Mouse (Mus musculus) 3134 (cell line): ENCODE measurements around the gene Bmp5.
"Not testable (repeated sequence)": the region's sequence is repeated elsewhere in the genome, so short reads cannot be mapped to it uniquely, and the experiment has no call there.

Experiments used
- DNase-seq: peaks from one replicate; pipeline ENCODE4 v3.0.0-alpha.2; 2011; ENCODE audit warnings: low spot score; ENCODE audit not compliant: insufficient read length; ENCODE audit errors: extremely low read depth

Gene Bmp5

GRCm38 (mm10) chr9:75775129-75775845, at the start of gene Bmp5:
Gene Bmp5 (plus strand): TSS chr9:75775364.
- DNase-seq, result peak; percentile 49

- DNase-seq, result no peak
These were observed 15.1 kb upstream of the Bmp5 start for GRCm38 (mm10) chr9:75760075-75760474.

DNA sequence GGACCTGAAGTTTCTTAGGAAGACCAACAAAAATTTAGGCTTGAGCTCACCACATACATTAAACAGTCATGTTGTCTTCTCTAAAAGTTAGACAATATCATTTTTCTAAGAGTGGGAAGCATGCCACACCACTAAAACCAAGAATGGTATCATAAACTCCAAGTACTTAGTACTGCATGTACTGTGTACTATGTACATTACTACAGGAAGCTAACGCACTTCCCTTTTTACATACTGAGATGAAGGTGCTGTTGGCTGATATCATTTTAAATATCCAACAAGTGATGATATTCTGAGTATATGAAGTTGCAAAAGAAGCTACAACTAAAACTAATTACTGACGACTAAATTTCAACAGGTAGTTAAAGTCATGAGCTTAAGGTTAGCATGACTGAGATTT, 13.6 kb upstream of the Bmp5 start:
- no peak for DNase-seq

DNA sequence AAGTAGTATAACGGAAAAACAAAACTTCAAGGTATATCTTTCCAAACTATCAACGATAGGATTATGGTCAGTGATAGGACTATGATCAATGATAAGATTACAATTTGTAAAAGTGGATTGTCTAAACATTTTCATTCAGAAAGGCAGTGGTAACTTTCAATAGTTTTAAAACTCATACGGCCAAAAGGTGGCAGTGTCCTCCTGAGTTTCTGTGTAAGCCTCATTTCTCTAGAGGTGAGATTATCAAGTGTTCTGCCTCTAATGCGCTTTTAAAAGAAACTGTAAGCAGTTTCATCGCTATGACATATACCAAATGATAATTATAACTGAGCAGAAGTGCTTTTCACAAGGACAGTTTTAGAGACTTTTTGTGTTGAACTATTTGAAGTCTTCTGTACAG, 12.7 kb upstream of the Bmp5 start:
- no peak for DNase-seq

DNA sequence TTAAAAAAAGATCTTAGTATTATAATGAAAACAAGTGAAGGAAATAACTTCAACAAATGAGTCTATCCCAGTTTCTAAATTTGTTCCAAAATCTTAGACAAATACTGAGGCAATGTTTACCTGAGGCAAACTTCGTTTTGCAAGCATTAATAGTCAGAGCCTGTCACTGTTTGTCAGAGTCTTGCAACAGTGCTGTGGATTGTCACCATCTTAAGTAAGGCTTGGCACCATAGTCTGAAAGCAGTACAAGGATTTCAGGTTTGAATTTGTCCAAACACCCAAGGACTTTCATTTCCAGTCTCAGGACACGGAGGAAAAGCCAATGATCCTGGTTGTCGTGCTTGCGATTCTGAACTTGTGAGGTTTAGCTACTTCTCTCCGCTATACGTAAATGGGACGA, 10.4 kb upstream of the Bmp5 start:
- DNase-seq, result no peak

GRCm38 (mm10) chr9:75766521-75766920, 8.6 kb upstream of the Bmp5 start:
- DNase-seq, result no peak

DNA sequence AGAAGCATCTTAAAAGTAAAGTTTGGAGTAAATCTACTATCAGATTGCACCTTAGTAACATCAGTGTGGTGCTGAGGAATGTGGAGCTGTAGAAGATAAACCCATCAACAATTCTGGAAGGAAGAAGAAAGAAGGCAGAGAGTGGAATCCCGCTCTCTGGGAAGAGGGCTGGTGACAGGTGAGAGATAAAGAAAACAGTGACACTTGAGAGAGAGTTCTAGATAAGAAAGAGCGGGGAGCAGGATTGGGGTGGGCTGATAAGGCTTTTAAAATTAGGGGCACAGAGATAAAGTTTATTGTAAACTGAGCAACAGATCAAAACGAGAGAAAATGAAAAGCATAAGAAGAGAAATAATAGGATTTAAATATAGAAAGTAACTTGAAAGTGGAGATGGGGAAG, 6.1 kb upstream of the Bmp5 start:
- no peak for DNase-seq

DNA sequence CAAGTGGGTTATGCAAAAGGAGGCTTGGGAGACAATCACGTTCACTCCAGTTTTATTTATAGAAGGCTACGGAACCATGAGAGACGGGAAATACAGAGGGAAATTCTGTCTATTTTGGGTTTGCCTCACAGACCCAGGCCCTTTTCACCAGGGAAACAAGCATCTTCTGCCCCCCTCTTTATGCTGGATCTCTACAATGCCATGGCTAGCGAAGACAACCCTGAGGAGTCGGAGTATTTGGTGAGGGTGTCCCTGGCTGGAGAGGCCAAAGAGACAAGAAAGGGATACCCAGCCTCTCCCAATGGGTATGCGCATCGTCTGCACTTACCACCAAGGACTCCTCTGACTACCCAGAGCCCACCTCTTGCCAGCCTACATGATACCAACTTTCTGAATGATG, 989 bp downstream of the Bmp5 start:
- no peak for DNase-seq

GRCm38 (mm10) chr9:75778762-75779346, 3.7 kb downstream of the Bmp5 start:
- DNase-seq, result peak; percentile 55

GRCm38 (mm10) chr9:75780558-75781276, 5.6 kb downstream of the Bmp5 start:
- DNase-seq, result no peak

- peak; percentile 30 for DNase-seq
These were observed 6.4 kb downstream of the Bmp5 start for GRCm38 (mm10) chr9:75781600-75781999.

DNA sequence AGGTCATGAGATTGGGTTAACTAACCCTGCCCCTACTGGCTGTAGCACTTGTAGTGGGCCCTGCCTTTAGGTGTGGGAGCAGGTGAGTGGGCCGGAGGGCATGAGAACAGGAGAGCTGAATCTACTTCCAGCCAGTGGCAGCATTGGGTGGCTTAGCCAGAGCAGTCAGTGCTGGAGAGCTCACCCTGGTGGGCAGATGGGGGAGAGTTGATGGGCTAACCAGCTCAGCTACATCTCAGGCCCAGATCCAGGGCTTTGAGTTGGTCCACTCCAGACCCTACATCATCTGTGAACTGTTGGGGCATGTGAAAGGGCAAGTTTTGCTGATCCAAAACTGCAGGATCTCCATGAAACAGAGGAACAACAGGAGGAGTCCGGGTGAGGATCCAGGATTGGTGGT, 8.4 kb downstream of the Bmp5 start:
- no peak for DNase-seq

DNA sequence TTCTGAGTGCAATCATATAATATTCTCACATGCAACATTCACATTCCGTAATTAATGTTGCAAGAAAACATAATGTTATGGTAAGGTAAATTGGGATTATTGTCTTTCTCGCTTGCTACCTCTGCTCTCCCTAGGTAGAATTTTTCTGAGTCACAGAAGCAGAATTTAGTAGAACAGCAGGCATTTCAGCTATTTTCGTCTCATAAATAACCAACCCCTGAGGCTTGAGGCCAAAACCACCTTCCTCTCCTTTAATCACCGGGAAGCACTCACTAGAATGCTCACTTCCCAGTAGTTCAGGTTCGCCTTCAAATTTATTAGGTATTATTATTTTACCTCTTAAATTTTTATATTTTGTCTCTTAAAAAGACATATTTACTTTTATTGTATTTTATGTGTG, 10.8 kb downstream of the Bmp5 start:
- no peak for DNase-seq

DNA sequence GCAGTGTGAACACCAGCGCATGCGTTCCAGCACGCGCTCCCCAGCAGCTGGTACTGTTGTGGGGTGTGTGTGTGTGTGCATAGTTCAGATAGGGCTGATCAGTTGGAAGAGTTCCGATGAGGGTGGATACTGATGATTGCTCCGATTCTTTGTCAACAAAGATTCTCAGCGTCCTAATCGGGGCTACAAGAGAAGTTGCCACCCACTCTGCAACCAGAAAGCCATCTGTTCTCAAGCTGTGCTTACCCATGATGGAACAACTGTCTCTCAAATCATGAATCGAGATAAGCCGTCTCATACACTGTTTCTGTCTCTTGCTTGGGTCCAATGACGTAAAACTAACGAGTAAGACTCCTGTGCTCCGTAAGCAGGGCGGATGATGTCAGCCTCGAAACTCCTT, 12.0 kb downstream of the Bmp5 start:
- no peak for DNase-seq

GRCm38 (mm10) chr9:75789879-75790428, 14.8 kb downstream of the Bmp5 start:
- DNase-seq, result no peak

DNA sequence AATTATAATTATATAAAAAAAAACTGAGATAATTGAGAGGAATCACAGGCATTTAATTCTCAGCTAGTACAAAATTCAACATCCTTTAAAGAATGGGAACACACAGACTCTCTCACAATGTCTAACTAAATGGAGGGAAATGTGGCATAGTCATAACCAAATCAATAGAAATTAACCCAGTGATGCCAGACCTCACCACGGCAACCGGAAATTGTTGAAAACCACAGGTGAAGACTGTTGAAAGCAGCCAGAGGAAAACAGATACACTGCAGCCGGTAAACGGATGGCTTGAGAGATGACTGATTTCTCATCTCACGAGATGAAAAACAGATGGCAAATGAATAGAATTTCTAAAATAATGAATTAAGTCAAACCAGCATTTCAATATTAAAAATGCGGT, 29.8 kb downstream of the Bmp5 start:
- DNase-seq, result no peak

- DNase-seq, result not testable (repeated sequence)
These were observed 33.0 kb downstream of the Bmp5 start for GRCm38 (mm10) chr9:75808179-75808578.

DNA sequence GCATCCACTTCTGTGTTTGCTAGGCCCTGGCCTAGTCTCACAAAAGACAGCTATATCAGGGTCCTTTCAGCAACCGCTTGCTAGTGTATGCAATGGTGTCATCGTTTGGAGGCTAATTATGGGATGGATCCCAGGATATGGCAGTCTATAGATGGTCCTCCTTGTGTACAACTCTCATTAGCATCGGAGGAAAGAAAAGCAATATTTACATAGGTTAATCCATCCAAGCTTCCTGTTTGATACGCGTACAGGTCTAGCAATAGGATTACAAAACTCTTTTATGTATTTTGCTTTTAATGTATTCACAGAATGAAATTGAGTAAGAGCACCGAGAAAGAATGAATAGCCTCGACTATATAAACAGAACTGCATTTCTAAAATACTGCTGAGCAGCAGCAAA, 33.5 kb downstream of the Bmp5 start:
- DNase-seq, result no peak

- DNase-seq, result no peak
These were observed 40.0 kb downstream of the Bmp5 start for GRCm38 (mm10) chr9:75815161-75815560.

DNA sequence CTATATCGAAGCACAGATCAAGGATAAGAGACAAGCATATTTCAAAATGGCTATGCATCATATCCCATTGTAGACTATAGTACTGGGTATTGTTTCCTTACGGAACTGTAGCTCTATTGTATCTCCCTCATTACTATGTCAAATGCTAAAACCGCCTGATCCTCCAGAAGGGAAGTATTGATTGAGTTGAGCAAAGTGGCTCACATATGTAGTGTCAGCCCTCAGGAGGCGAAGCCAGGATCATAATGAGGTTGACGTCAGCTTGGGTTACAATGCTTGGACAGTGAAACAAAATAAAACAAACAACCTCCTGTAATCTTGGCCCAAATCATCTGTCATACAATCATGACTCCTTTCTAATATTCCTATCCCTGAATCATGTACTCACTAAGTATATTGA, 43.2 kb downstream of the Bmp5 start:
- DNase-seq, result no peak

GRCm38 (mm10) chr9:75832468-75832867, 57.3 kb downstream of the Bmp5 start:
- DNase-seq, result no peak
